Mouse (Mus musculus): Measurements from ENCODE around the gene Msh3. TPM values are rescaled to one million over a fixed set of nuclear protein-coding genes. Genes with fewer than 3 reads are reported as not detected.
"Not testable (repeated sequence)": the region's sequence is repeated elsewhere in the genome, so short reads cannot be mapped to it uniquely, and the experiment has no call there.

Gene Msh3
- polyA plus RNA-seq, 1 experiment from 2014 or later = 35.1 TPM

DNA sequence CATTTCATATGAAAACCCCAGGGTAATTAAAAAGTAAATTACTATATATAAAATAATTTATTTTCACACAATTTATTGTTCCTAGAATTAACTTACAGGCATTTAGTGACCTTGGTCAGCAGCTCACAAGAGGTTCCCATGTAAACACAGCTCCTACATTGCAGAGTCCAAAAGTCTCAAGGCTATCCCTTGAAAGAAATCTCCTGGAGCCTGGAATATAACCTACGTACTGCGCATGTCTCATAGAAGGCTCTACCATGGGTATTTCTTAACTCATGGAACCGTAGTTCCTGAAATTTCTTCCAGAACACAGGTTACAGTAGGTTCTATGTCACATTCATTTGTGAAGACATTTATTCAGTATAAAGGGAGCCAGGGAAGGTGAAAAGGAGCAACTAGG, 131.2 kb downstream of the Msh3 start:
- Histone ChIP-seq H3K4me1 (ENCODE audit: control insufficient read depth, insufficient read depth, low read length) (no peaks in the 10 kb centered on the region), H3K4me3 (ENCODE audit: low read depth, low read length) (no peak overlapping the region), H3K27ac (ENCODE audit: low read depth, low read length) (no peak overlapping the region), H3K36me3 (ENCODE audit: control insufficient read depth, insufficient read depth, low read length) (no peaks in the 10 kb centered on the region; the same call in 1 of the 2 replicates), H3K27me3 (ENCODE audit: control insufficient read depth, insufficient read depth, low read length) (no peaks in the 10 kb centered on the region), H3K9me3 (ENCODE audit: control insufficient read depth, low read length) (no peaks in the 10 kb centered on the region), H3K4me2 (ENCODE audit: low read depth, low read length) (no peak overlapping the region), H3K9ac (replicated peaks; ENCODE audit: low read depth, low read length) (no peak overlapping the region)
- 98% methylated on average over 3 of the region's 3 CpGs for WGBS
- no peak for ATAC-seq (ENCODE audit: low read depth)

DNA sequence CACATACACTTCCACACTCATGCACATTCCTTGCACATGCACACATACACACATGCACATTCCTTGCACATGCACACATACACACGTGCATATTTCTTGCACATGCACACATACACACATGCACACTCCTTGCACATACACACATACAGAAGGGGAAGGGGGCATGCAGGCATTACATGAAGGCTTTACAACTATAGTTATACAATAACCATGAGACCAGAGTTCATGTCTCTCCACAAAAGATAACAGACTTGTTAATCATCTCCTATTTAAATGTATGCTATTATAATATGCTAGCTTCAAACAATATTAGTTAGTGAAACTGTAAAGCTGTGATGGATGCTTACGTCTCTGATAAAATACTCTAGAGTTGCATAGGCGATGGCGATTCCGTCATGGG, 132.0 kb downstream of the Msh3 start:
- H3K4me2 ChIP-seq (ENCODE audit: low read depth, low read length) = no peak overlapping the region
- H3K4me1 ChIP-seq (ENCODE audit: control insufficient read depth, insufficient read depth, low read length) = no peaks in the 10 kb centered on the region
- H3K36me3 ChIP-seq (ENCODE audit: control insufficient read depth, insufficient read depth, low read length) = no peaks in the 10 kb centered on the region; the same call in 1 of the 2 replicates
- H3K4me3 ChIP-seq (ENCODE audit: low read depth, low read length) = no peak overlapping the region
- H3K27me3 ChIP-seq (ENCODE audit: control insufficient read depth, insufficient read depth, low read length) = no peaks in the 10 kb centered on the region
- ATAC-seq (ENCODE audit: low read depth) = no peak
- H3K9ac ChIP-seq (replicated peaks; ENCODE audit: low read depth, low read length) = no peak overlapping the region
- H3K9me3 ChIP-seq (ENCODE audit: control insufficient read depth, low read length) = no peaks in the 10 kb centered on the region
- no peak overlapping the region for H3K27ac ChIP-seq (ENCODE audit: low read depth, low read length)
- 99% methylated on average over 5 of the region's 5 CpGs for WGBS

DNA sequence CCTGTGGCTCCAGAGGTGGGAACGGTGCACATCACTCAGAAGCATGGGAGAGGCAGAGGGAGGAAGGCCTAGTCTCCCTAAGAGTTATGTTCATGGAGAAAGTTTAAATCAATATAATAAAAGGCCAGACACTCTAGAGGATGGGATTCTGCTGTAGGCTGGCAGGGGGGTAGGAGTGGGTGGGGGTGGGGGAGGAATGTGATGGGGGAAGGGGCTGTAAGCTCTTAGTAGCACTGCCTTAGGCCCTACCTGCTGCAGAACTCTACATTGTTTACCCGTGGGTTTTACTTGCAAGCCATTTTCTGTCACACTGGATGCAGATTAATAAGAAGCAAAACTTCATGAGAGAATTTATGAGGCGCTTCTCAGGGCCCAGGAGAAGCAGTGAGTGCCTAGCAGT, 135.0 kb downstream of the Msh3 start:
- Histone ChIP-seq H3K27me3 (ENCODE audit: control insufficient read depth, insufficient read depth, low read length) (no peaks in the 10 kb centered on the region), H3K9ac (replicated peaks; ENCODE audit: low read depth, low read length) (no peak overlapping the region), H3K4me2 (ENCODE audit: low read depth, low read length) (no peak overlapping the region), H3K36me3 (ENCODE audit: control insufficient read depth, insufficient read depth, low read length) (no peaks in the 10 kb centered on the region; the same call in 1 of the 2 replicates), H3K9me3 (ENCODE audit: control insufficient read depth, low read length) (no peaks in the 10 kb centered on the region), H3K4me1 (ENCODE audit: control insufficient read depth, insufficient read depth, low read length) (no peaks in the 10 kb centered on the region), H3K27ac (ENCODE audit: low read depth, low read length) (no peak overlapping the region), H3K4me3 (ENCODE audit: low read depth, low read length) (no peak overlapping the region)
- ATAC-seq (ENCODE audit: low read depth) = no peak
- 81% methylated on average over 3 of the region's 3 CpGs for WGBS

- Histone ChIP-seq H3K9ac (replicated peaks; ENCODE audit: low read depth, low read length) (no peak overlapping the region), H3K4me3 (ENCODE audit: low read depth, low read length) (no peak overlapping the region), H3K36me3 (ENCODE audit: control insufficient read depth, insufficient read depth, low read length) (peaks cover 8% of the 10 kb centered on the region; the same call in 1 of the 2 replicates), H3K27me3 (ENCODE audit: control insufficient read depth, insufficient read depth, low read length) (no peaks in the 10 kb centered on the region), H3K9me3 (ENCODE audit: control insufficient read depth, low read length) (no peaks in the 10 kb centered on the region), H3K4me1 (ENCODE audit: control insufficient read depth, insufficient read depth, low read length) (no peaks in the 10 kb centered on the region), H3K27ac (ENCODE audit: low read depth, low read length) (no peak overlapping the region), H3K4me2 (ENCODE audit: low read depth, low read length) (no peak overlapping the region)
- WGBS = 97% methylated on average over 9 of the region's 9 CpGs
- no peak for ATAC-seq (ENCODE audit: low read depth)
Observed at GRCm38 (mm10) chr13:92217216-92217615, 137.6 kb downstream of the Msh3 start.

GRCm38 (mm10) chr13:92196860-92197259, 157.9 kb downstream of the Msh3 start:
- WGBS = 90% methylated on average over 2 of the region's 2 CpGs

GRCm38 (mm10) chr13:92193806-92194205, 161.0 kb downstream of the Msh3 start:
- not testable (repeated sequence) for H3K9ac ChIP-seq (replicated peaks; ENCODE audit: low read depth, low read length); H3K27ac ChIP-seq (ENCODE audit: low read depth, low read length); H3K9me3 ChIP-seq (ENCODE audit: control insufficient read depth, low read length); H3K4me3 ChIP-seq (ENCODE audit: low read depth, low read length); H3K36me3 ChIP-seq (ENCODE audit: control insufficient read depth, insufficient read depth, low read length); ATAC-seq (ENCODE audit: low read depth); H3K27me3 ChIP-seq (ENCODE audit: control insufficient read depth, insufficient read depth, low read length); H3K4me2 ChIP-seq (ENCODE audit: low read depth, low read length); H3K4me1 ChIP-seq (ENCODE audit: control insufficient read depth, insufficient read depth, low read length)
- WGBS = 86% methylated on average over 5 of the region's 5 CpGs

More at GRCm38 (mm10) chr13:92196860-92197259, 157.9 kb downstream of the Msh3 start:
- Histone ChIP-seq H3K4me2 (ENCODE audit: low read depth, low read length) (no peak overlapping the region), H3K9me3 (ENCODE audit: control insufficient read depth, low read length) (no peaks in the 10 kb centered on the region), H3K9ac (replicated peaks; ENCODE audit: low read depth, low read length) (no peak overlapping the region), H3K4me3 (ENCODE audit: low read depth, low read length) (no peak overlapping the region), H3K4me1 (ENCODE audit: control insufficient read depth, insufficient read depth, low read length) (no peaks in the 10 kb centered on the region), H3K27me3 (ENCODE audit: control insufficient read depth, insufficient read depth, low read length) (no peaks in the 10 kb centered on the region), H3K36me3 (ENCODE audit: control insufficient read depth, insufficient read depth, low read length) (no peaks in the 10 kb centered on the region), H3K27ac (ENCODE audit: low read depth, low read length) (no peak overlapping the region)
- no peak for ATAC-seq (ENCODE audit: low read depth)

DNA sequence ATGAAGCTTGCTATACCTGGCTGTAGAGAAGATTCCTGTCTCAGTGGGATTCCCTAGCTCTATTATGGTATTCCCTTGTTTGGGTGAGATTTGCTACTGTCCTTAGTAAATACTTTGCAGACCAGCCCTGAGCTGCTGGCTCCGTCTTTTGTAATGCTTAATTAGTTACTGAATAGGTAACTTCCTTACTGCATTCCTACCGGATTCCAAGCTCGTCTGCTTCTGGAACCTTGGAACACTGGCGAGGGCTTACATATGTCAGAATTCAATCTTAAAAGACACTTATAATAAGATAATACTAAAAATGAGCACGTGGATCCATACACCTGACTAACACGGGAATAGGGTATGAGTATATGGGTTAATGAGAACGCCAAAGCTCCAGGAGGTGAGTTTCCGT, 182.1 kb downstream of the Msh3 start:
- H3K4me2 ChIP-seq (ENCODE audit: low read depth, low read length); H3K9ac ChIP-seq (replicated peaks; ENCODE audit: low read depth, low read length): not testable (repeated sequence)

More for the DNA sequence above, 182.1 kb downstream of the Msh3 start:
- ATAC-seq (ENCODE audit: low read depth); H3K4me1 ChIP-seq (ENCODE audit: control insufficient read depth, insufficient read depth, low read length); H3K4me3 ChIP-seq (ENCODE audit: low read depth, low read length); H3K27me3 ChIP-seq (ENCODE audit: control insufficient read depth, insufficient read depth, low read length); H3K36me3 ChIP-seq (ENCODE audit: control insufficient read depth, insufficient read depth, low read length); H3K9me3 ChIP-seq (ENCODE audit: control insufficient read depth, low read length); H3K27ac ChIP-seq (ENCODE audit: low read depth, low read length): not testable (repeated sequence)
- 85% methylated on average over 8 of the region's 8 CpGs for WGBS

Other genes starting within 250 kb of the Msh3 start
- 4.3 and 8.7 TPM in 2 replicates for gene Rasgrf2, start 223.3 kb downstream of the Msh3 start, polyA plus RNA-seq (2014; fragmentation: Nextera tagmentation; extraction: Ambion mirVana)
- gene Gm20379, start 49.0 kb downstream of the Msh3 start, polyA plus RNA-seq (2014; fragmentation: Nextera tagmentation; extraction: Ambion mirVana) = 1.4 and 1.7 TPM in 2 replicates
- 3.2 and 3.5 TPM in 2 replicates for gene Dhfr, start 277 bp downstream of the Msh3 start, polyA plus RNA-seq (2014; fragmentation: Nextera tagmentation; extraction: Ambion mirVana)
- 2.5 and 4.6 TPM in 2 replicates for gene Ankrd34b, start 70.9 kb upstream of the Msh3 start, polyA plus RNA-seq (2014; fragmentation: Nextera tagmentation; extraction: Ambion mirVana)
- 0.22 and 0.47 TPM in 2 replicates for gene Fam151b, start 129.0 kb upstream of the Msh3 start, polyA plus RNA-seq (2014; fragmentation: Nextera tagmentation; extraction: Ambion mirVana)
- gene Zfyve16, start 175.9 kb upstream of the Msh3 start, polyA plus RNA-seq (2014; fragmentation: Nextera tagmentation; extraction: Ambion mirVana) = 13.7 and 16.8 TPM in 2 replicates
- not detected in 2 replicates for gene Spz1, start 221.2 kb upstream of the Msh3 start, polyA plus RNA-seq (2014; fragmentation: Nextera tagmentation; extraction: Ambion mirVana)